In genomic region chr2:164485681-164486257, GRCm38 (mm10) we compare ENCODE assay signal across 8 mouse cellular contexts. TPM values are rescaled to one million over a fixed set of nuclear protein-coding genes. Genes with fewer than 3 reads are reported as not detected.
DNase-seq lines count a peak whose midpoint lies in the region; ATAC-seq and TF ChIP-seq lines count a peak whose summit lies in the region.

TSS of gene Dbndd2 (plus strand) at chr2:164486106.

- peak; percentile 49 to 51 for DNase-seq in urinary bladder, adult 18-20 months (ENCODE audit: low spot score in 2 of 2)
- no peak for DNase-seq in urinary bladder, postnatal 10 days (ENCODE audit: low spot score)
- DNase-seq in heart, postnatal 0 days (ENCODE audit: low spot score): no peak
- DNase-seq in kidney, postnatal 36 days: peak; percentile 81 to 86
- DNase-seq in lung, postnatal 0 days (ENCODE audit: low spot score): peak; percentile 49
- DNase-seq in ovary, postnatal 36 days (ENCODE audit: low spot score): peak; percentile 53
- no peak for DNase-seq in cerebellum, postnatal 25 days

- H3K27me3 ChIP-seq in forebrain, embryonic 12.5 days: peaks cover 42% of the 10 kb centered on the region
- no peaks in the 10 kb centered on the region for H3K27me3 ChIP-seq in heart, postnatal 0 days (ENCODE audit: control insufficient read depth, insufficient read depth, low read length)
- H3K27me3 ChIP-seq in lung, postnatal 0 days (replicated peaks; ENCODE audit: insufficient read depth, low read length): no peaks in the 10 kb centered on the region

- H3K9ac ChIP-seq in forebrain, embryonic 12.5 days: peak within 1 kb of the TSS; percentile 74
- H3K9ac ChIP-seq in heart, postnatal 0 days (replicated peaks; ENCODE audit: low read depth, low read length): peak within 1 kb of the TSS; percentile 65
- peak within 1 kb of the TSS; percentile 48 for H3K9ac ChIP-seq in lung, postnatal 0 days (replicated peaks; ENCODE audit: low read depth)

- H3K4me1 ChIP-seq in forebrain, embryonic 12.5 days: peaks cover 17% of the 10 kb centered on the region
- peaks cover 7% of the 10 kb centered on the region; the same call in 1 of the 2 replicates for H3K4me1 ChIP-seq in heart, postnatal 0 days (ENCODE audit: control insufficient read depth, insufficient read depth)
- H3K4me1 ChIP-seq in lung, postnatal 0 days (ENCODE audit: insufficient read depth, low read depth, low read length): no peaks in the 10 kb centered on the region; the same call in 1 of the 2 replicates

- peak within 1 kb of the TSS; percentile 72 for H3K4me3 ChIP-seq in forebrain, embryonic 12.5 days (replicated peaks)
- peak within 1 kb of the TSS; percentile 66 for H3K4me3 ChIP-seq in heart, postnatal 0 days (ENCODE audit: low read depth, low read length)
- H3K4me3 ChIP-seq in lung, postnatal 0 days (ENCODE audit: low read depth, low read length): peak within 1 kb of the TSS; percentile 86

- TF ChIP-seq CTCF in heart, postnatal 0 days (IDR thresholded peaks at IDR 0.05; ENCODE audit: low read depth): no peak
- TF ChIP-seq CTCF in lung, postnatal 0 days (IDR thresholded peaks at IDR 0.05): no peak

- H3K4me2 ChIP-seq in forebrain, embryonic 12.5 days: peak within 1 kb of the TSS; percentile 100
- peak within 1 kb of the TSS; percentile 83 for H3K4me2 ChIP-seq in heart, postnatal 0 days (ENCODE audit: low read depth, low read length)
- peak within 1 kb of the TSS; percentile 97 for H3K4me2 ChIP-seq in lung, postnatal 0 days (replicated peaks; ENCODE audit: low read depth, low read length)

- TF ChIP-seq EP300 in heart, postnatal 0 days (IDR thresholded peaks at IDR 0.05; ENCODE audit: low read depth): no peak
- no peak for TF ChIP-seq EP300 in lung, postnatal 0 days (IDR thresholded peaks at IDR 0.05)

- 0% methylated on average over 25 of the region's 26 CpGs for WGBS in forebrain, embryonic 12.5 days
- WGBS in heart, postnatal 0 days: 2% methylated on average over 25 of the region's 26 CpGs
- WGBS in lung, postnatal 0 days: 2% methylated on average over 24 of the region's 26 CpGs

- peaks cover 7% of the 10 kb centered on the region for H3K36me3 ChIP-seq in forebrain, embryonic 12.5 days (replicated peaks)
- H3K36me3 ChIP-seq in heart, postnatal 0 days (replicated peaks; ENCODE audit: control insufficient read depth, insufficient read depth, low read length): peaks cover 11% of the 10 kb centered on the region
- H3K36me3 ChIP-seq in lung, postnatal 0 days (ENCODE audit: insufficient read depth, low read length): peaks cover 8% of the 10 kb centered on the region; the same call in 1 of the 2 replicates

- peak; percentile 51 for ATAC-seq in forebrain, embryonic 12.5 days (ENCODE audit: low FRiP score)
- ATAC-seq in heart, postnatal 0 days (ENCODE audit: insufficient read depth, low read depth): peak; percentile 24; the same call in 1 of the 2 replicates
- ATAC-seq in lung, postnatal 0 days: peak; percentile 60

- H3K9me3 ChIP-seq in forebrain, embryonic 12.5 days: no peaks in the 10 kb centered on the region
- H3K9me3 ChIP-seq in heart, postnatal 0 days (replicated peaks; ENCODE audit: control insufficient read depth, low read length): no peaks in the 10 kb centered on the region
- H3K9me3 ChIP-seq in lung, postnatal 0 days (ENCODE audit: low read length): no peaks in the 10 kb centered on the region

- no peak within 1 kb of the TSS for H3K27ac ChIP-seq in forebrain, embryonic 12.5 days
- peak within 1 kb of the TSS; percentile 52 for H3K27ac ChIP-seq in heart, postnatal 0 days (ENCODE audit: low read depth)
- H3K27ac ChIP-seq in lung, postnatal 0 days (ENCODE audit: low read length): peak within 1 kb of the TSS; percentile 47

RNA-seq across cellular contexts. Expression of gene Dbndd2, which starts in this region (rescaled TPM):
- 4.6 and 4.7 TPM in 2 replicates for polyA plus RNA-seq in forebrain, embryonic 12.5 days (2016; fragmentation: Nextera tagmentation; extraction: Ambion mirVana)
- total RNA-seq in heart, postnatal 0 days (2014; rRNA removed; ENCODE audit: low replicate concordance): 22.3 and 26.6 TPM in 2 replicates
- 16.8 and 16.9 TPM in 2 replicates for polyA plus RNA-seq in heart, postnatal 0 days (2015; fragmentation: Nextera tagmentation; extraction: Ambion mirVana)
- polyA plus RNA-seq in lung, postnatal 0 days (2015; fragmentation: Nextera tagmentation; extraction: Ambion mirVana): 39.9 and 44.6 TPM in 2 replicates

Comparison
In these comparisons a context has a peak if more than half of its experiments do, and no peak if none do; other contexts are left out.
1. DNase-seq: peak in urinary bladder, adult 18-20 months (2 of 2), kidney, postnatal 36 days (2 of 2), lung, postnatal 0 days (single experiment) and ovary, postnatal 36 days (single experiment); none in urinary bladder, postnatal 10 days (single experiment), heart, postnatal 0 days (single experiment) and cerebellum, postnatal 25 days (0 of 2).
2. Peak in every context shown above with its lines, with median percentiles within 50 percentile points of each other: ATAC-seq, H3K4me2 ChIP-seq, H3K4me3 ChIP-seq and H3K9ac ChIP-seq.